Mouse (Mus musculus) stomach, postnatal 0 days (tissue): ENCODE measurements around the gene Cldn24. TPM values are rescaled to one million over a fixed set of nuclear protein-coding genes. Genes with fewer than 3 reads are reported as not detected.

ENCODE experiments used
- ATAC-seq: fragments of 200-750 bp; cut with Nextera tagmentation; 2 replicates; pipeline ENCODE4 v1.8.0; 2017; ENCODE audit not compliant: low FRiP score, low TSS enrichment
- DNase-seq: peaks from one replicate; pipeline ENCODE4 v3.0.0-alpha.2; 2016; ENCODE audit warnings: low spot score
- H3K27ac ChIP-seq: fragments of 300-500 bp; sonication (generic); replicated peaks from 2 replicates; pipeline ENCODE4 v1.5.1; 2014; ENCODE audit warnings: mild to moderate bottlenecking, control low read depth
- H3K27me3 ChIP-seq: fragments of 300-500 bp; sonication (generic); 2 replicates; pipeline ENCODE4 v1.6.1; 2014; ENCODE audit warnings: low read length; ENCODE audit not compliant: control insufficient read depth, insufficient read depth
- H3K36me3 ChIP-seq: fragments of 300-500 bp; sonication (generic); 2 replicates; pipeline ENCODE4 v1.6.1; 2014; ENCODE audit warnings: low read length, mixed read lengths; ENCODE audit not compliant: control insufficient read depth, insufficient read depth
- H3K4me1 ChIP-seq: fragments of 300-500 bp; sonication (generic); replicated peaks from 2 replicates; pipeline ENCODE4 v1.6.1; 2014; ENCODE audit warnings: antibody characterized with exemption; ENCODE audit not compliant: control insufficient read depth, insufficient read depth
- H3K4me2 ChIP-seq: fragments of 300-500 bp; sonication (generic); replicated peaks from 2 replicates; pipeline ENCODE4 v1.6.1; 2014; ENCODE audit warnings: low read depth, mild to moderate bottlenecking, control low read depth, moderate library complexity
- H3K4me3 ChIP-seq: fragments of 300-500 bp; sonication (generic); 2 replicates; pipeline ENCODE4 v1.5.1; 2014; ENCODE audit warnings: low read depth, low read length, control low read depth
- H3K9ac ChIP-seq: fragments of 300-500 bp; sonication (generic); 2 replicates; pipeline ENCODE4 v1.6.1; 2014; ENCODE audit warnings: mild to moderate bottlenecking, low read length, control low read depth, mixed read lengths
- H3K9me3 ChIP-seq: fragments of 300-500 bp; sonication (generic); 2 replicates; pipeline ENCODE4 v1.6.1; 2016; ENCODE audit warnings: low read length; ENCODE audit not compliant: control insufficient read depth
- CTCF ChIP-seq: IDR thresholded peaks from 2 replicates; pipeline ENCODE4 v1.5.1; 2016; ENCODE audit warnings: antibody characterized with exemption, low read depth, mild to moderate bottlenecking, moderate library complexity
- EP300 ChIP-seq: optimal IDR thresholded peaks from 2 replicates; pipeline ENCODE3; 2016; ENCODE audit warnings: antibody characterized with exemption
- WGBS: fragments of 180-500 bp; shearing (Covaris S2); extraction: QIAGEN DNeasy Blood & Tissue Kit; methylation state at CpG from one replicate; pipeline ENCODE4 v1.1.7; 2014; 5-methylcytosine and 5-hydroxymethylcytosine counted together
- polyA plus RNA-seq: library from polyadenylated mRNA; unstranded; fragments of >200 nt; fragmentation: Nextera tagmentation; extraction: Ambion mirVana; gene quantifications from 2 replicates; pipeline ENCODE4 v1.2.1, GENCODE M21; 2015

Cldn24 gene
- polyA plus RNA-seq, 1 experiment from 2014 or later = not detected

GRCm38 (mm10) chr8:47847931-47848330 is 26.0 kb downstream of the Cldn24 start:
- Histone ChIP-seq H3K9me3 (no peaks in the 10 kb centered on the region), H3K36me3 (peaks cover 21% of the 10 kb centered on the region), H3K4me1 (no peaks in the 10 kb centered on the region), H3K27me3 (no peaks in the 10 kb centered on the region), H3K9ac (no peak overlapping the region), H3K4me2 (no peak overlapping the region), H3K27ac (no peak overlapping the region), H3K4me3 (no peak overlapping the region)
- 96% methylated on average over 6 of the region's 6 CpGs for WGBS
- no peak for TF ChIP-seq EP300
- no peak for TF ChIP-seq CTCF
- DNase-seq (no peak), ATAC-seq (no peak)

GRCm38 (mm10) chr8:47849842-47850241 is 27.9 kb downstream of the Cldn24 start:
- H3K36me3 ChIP-seq = peaks cover 23% of the 10 kb centered on the region
- no peak for TF ChIP-seq EP300
- peak; percentile 57 for TF ChIP-seq CTCF
- 77% methylated on average over 8 of the region's 8 CpGs for WGBS

GRCm38 (mm10) chr8:47851824-47852502 is 30.0 kb downstream of the Cldn24 start:
- peak overlapping the region; percentile 42 for H3K4me2 ChIP-seq
- no peaks in the 10 kb centered on the region for H3K27me3 ChIP-seq
- H3K9me3 ChIP-seq = no peaks in the 10 kb centered on the region
- TF ChIP-seq CTCF (no peak), EP300 (no peak)
- peak; percentile 39 for DNase-seq
- 53% methylated on average over 12 of the region's 12 CpGs for WGBS
- H3K27ac ChIP-seq = peak overlapping the region; percentile 75
- H3K4me3 ChIP-seq = peak overlapping the region; percentile 10; the same call in 1 of the 2 replicates
- no peak overlapping the region; the same call in 1 of the 2 replicates for H3K9ac ChIP-seq
- peak; percentile 71; the same call in 1 of the 2 replicates for ATAC-seq
- no peaks in the 10 kb centered on the region for H3K4me1 ChIP-seq
- H3K36me3 ChIP-seq = peaks cover 17% of the 10 kb centered on the region

More at GRCm38 (mm10) chr8:47849842-47850241, 27.9 kb downstream of the Cldn24 start:
- no peak overlapping the region for H3K4me3 ChIP-seq
- H3K4me2 ChIP-seq = no peak overlapping the region
- DNase-seq (no peak), ATAC-seq (no peak)
- H3K9ac ChIP-seq = no peak overlapping the region
- no peak overlapping the region for H3K27ac ChIP-seq
- no peaks in the 10 kb centered on the region for H3K4me1 ChIP-seq
- H3K9me3 ChIP-seq = no peaks in the 10 kb centered on the region
- no peaks in the 10 kb centered on the region for H3K27me3 ChIP-seq

GRCm38 (mm10) chr8:47852737-47853136 is 30.8 kb downstream of the Cldn24 start:
- no peak for DNase-seq
- Histone ChIP-seq H3K4me3 (no peak overlapping the region), H3K4me1 (no peaks in the 10 kb centered on the region), H3K4me2 (no peak overlapping the region), H3K36me3 (peaks cover 11% of the 10 kb centered on the region), H3K27ac (no peak overlapping the region), H3K27me3 (no peaks in the 10 kb centered on the region), H3K9me3 (no peaks in the 10 kb centered on the region), H3K9ac (no peak overlapping the region)
- ATAC-seq = no peak
- TF ChIP-seq EP300 (no peak), CTCF (no peak)
- WGBS = 75% methylated on average over 5 of the region's 5 CpGs

- no peak for ATAC-seq
- no peak for TF ChIP-seq CTCF
- TF ChIP-seq EP300 = no peak
- 0 out of 2 replicates have a peak overlapping the region, but pooled peaks have one; percentile 24 for H3K27ac ChIP-seq
These were observed 31.4 kb downstream of the Cldn24 start for GRCm38 (mm10) chr8:47853356-47853755.

GRCm38 (mm10) chr8:47859259-47859658 is 37.3 kb downstream of the Cldn24 start:
- Histone ChIP-seq H3K9ac (no peak overlapping the region), H3K27ac (no peak overlapping the region), H3K36me3 (peaks cover 24% of the 10 kb centered on the region), H3K9me3 (no peaks in the 10 kb centered on the region), H3K27me3 (no peaks in the 10 kb centered on the region), H3K4me1 (no peaks in the 10 kb centered on the region), H3K4me2 (no peak overlapping the region), H3K4me3 (no peak overlapping the region)
- WGBS = 93% methylated on average over 12 of the region's 12 CpGs
- DNase-seq = no peak
- no peak for TF ChIP-seq EP300
- no peak for TF ChIP-seq CTCF
- ATAC-seq = no peak

More at GRCm38 (mm10) chr8:47853356-47853755, 31.4 kb downstream of the Cldn24 start:
- 82% methylated on average over 5 of the region's 5 CpGs for WGBS
- no peaks in the 10 kb centered on the region for H3K4me1 ChIP-seq
- no peak overlapping the region for H3K9ac ChIP-seq
- no peak for DNase-seq
- peaks cover 9% of the 10 kb centered on the region for H3K36me3 ChIP-seq
- H3K9me3 ChIP-seq = no peaks in the 10 kb centered on the region
- H3K4me3 ChIP-seq = no peak overlapping the region
- H3K27me3 ChIP-seq = no peaks in the 10 kb centered on the region
- H3K4me2 ChIP-seq = no peak overlapping the region
